Mouse (Mus musculus): ENCODE results near the gene Dnmbp.

Gene Dnmbp

GRCm38 (mm10) chr19:43914986-43915385, 25.0 kb downstream of the Dnmbp start:
- no peak for DNase-seq (ENCODE audit: low read depth, low spot score)

GRCm38 (mm10) chr19:43912775-43913486, 27.1 kb downstream of the Dnmbp start:
- no peak for DNase-seq (ENCODE audit: low read depth, low spot score)

- no peak for DNase-seq (ENCODE audit: low read depth, low spot score)
Observed at GRCm38 (mm10) chr19:43906492-43906891, 33.5 kb downstream of the Dnmbp start.

GRCm38 (mm10) chr19:43905985-43906384, 34.0 kb downstream of the Dnmbp start:
- no peak for DNase-seq (ENCODE audit: low read depth, low spot score)

- no peak for DNase-seq (ENCODE audit: low read depth, low spot score)
Observed at GRCm38 (mm10) chr19:43905136-43905535, 34.9 kb downstream of the Dnmbp start.

- DNase-seq (ENCODE audit: low read depth, low spot score), result no peak
Observed at GRCm38 (mm10) chr19:43904327-43904726, 35.7 kb downstream of the Dnmbp start.

- no peak for DNase-seq (ENCODE audit: low read depth, low spot score)
Observed at GRCm38 (mm10) chr19:43902887-43903286, 37.1 kb downstream of the Dnmbp start.

GRCm38 (mm10) chr19:43900690-43901089, 39.3 kb downstream of the Dnmbp start:
- no peak for DNase-seq (ENCODE audit: low read depth, low spot score)

- DNase-seq (ENCODE audit: low read depth, low spot score), result no peak
Observed at GRCm38 (mm10) chr19:43898547-43898946, 41.4 kb downstream of the Dnmbp start.

GRCm38 (mm10) chr19:43896441-43896840, 43.5 kb downstream of the Dnmbp start:
- DNase-seq (ENCODE audit: low read depth, low spot score), result no peak

- no peak for DNase-seq (ENCODE audit: low read depth, low spot score)
Observed at GRCm38 (mm10) chr19:43895951-43896350, 44.0 kb downstream of the Dnmbp start.

- no peak for DNase-seq (ENCODE audit: low read depth, low spot score)
Observed at GRCm38 (mm10) chr19:43894821-43895220, 45.2 kb downstream of the Dnmbp start.

GRCm38 (mm10) chr19:43894070-43894469, 45.9 kb downstream of the Dnmbp start:
- no peak for DNase-seq (ENCODE audit: low read depth, low spot score)

- DNase-seq (ENCODE audit: low read depth, low spot score), result no peak
Observed at GRCm38 (mm10) chr19:43890487-43890886, 49.5 kb downstream of the Dnmbp start.

- DNase-seq (ENCODE audit: low read depth, low spot score), result no peak
Observed at GRCm38 (mm10) chr19:43887725-43888124, 52.3 kb downstream of the Dnmbp start.

- no peak for DNase-seq (ENCODE audit: low read depth, low spot score)
Observed at GRCm38 (mm10) chr19:43887242-43887641, 52.7 kb downstream of the Dnmbp start.

- DNase-seq (ENCODE audit: low read depth, low spot score), result no peak
Observed at GRCm38 (mm10) chr19:43886371-43887099, 53.5 kb downstream of the Dnmbp start.

GRCm38 (mm10) chr19:43884668-43885498, 55.1 kb downstream of the Dnmbp start:
- DNase-seq (ENCODE audit: low read depth, low spot score), result no peak

- no peak for DNase-seq (ENCODE audit: low read depth, low spot score)
Observed at GRCm38 (mm10) chr19:43882895-43883573, 57.0 kb downstream of the Dnmbp start.

GRCm38 (mm10) chr19:43881615-43882014, 58.4 kb downstream of the Dnmbp start:
- DNase-seq (ENCODE audit: low read depth, low spot score), result no peak

GRCm38 (mm10) chr19:43880420-43880819, 59.6 kb downstream of the Dnmbp start:
- DNase-seq (ENCODE audit: low read depth, low spot score), result no peak
